8 mouse cellular contexts compared by ENCODE assay signal in genomic region chr8:111716603-111717487, GRCm38 (mm10). TPM values are rescaled to one million over a fixed set of nuclear protein-coding genes. Genes with fewer than 3 reads are reported as not detected.
DNase-seq lines count a peak whose midpoint lies in the region; ATAC-seq and TF ChIP-seq lines count a peak whose summit lies in the region.

No protein-coding gene starts in this region.

- H3K4me2 ChIP-seq in forebrain, embryonic 14.5 days (ENCODE audit: low read length), result peak overlapping the region; percentile 33
- peak overlapping the region; percentile 36 for H3K4me2 ChIP-seq in heart, postnatal 0 days (ENCODE audit: low read depth, low read length)
- no peak overlapping the region for H3K4me2 ChIP-seq in liver, embryonic 16.5 days (ENCODE audit: low read depth, low read length)

- DNase-seq in brain, embryonic 18.5 days (ENCODE audit: low read depth, low spot score), result peak; percentile 67
- DNase-seq in forebrain, embryonic 14.5 days (ENCODE audit: low spot score), result peak; percentile 91
- peak; percentile 93 for DNase-seq in heart, postnatal 0 days (ENCODE audit: low spot score)
- peak; percentile 67 to 82 for DNase-seq in layer of hippocampus, adult 18-20 months (ENCODE audit: low spot score in 2 of 2)
- peak; percentile 73 to 77 for DNase-seq in right cerebral cortex, postnatal 36 days (ENCODE audit: low spot score in 2 of 2)
- DNase-seq in B cell, adult 2 months, result no peak

- no peak for TF ChIP-seq CTCF in ES-Bruce4 (IDR thresholded peaks at IDR 0.05; ENCODE audit: low read depth, low read length)
- TF ChIP-seq CTCF in heart, postnatal 0 days (IDR thresholded peaks at IDR 0.05; ENCODE audit: low read depth), result peak; percentile 0; the same call in 1 of the 2 replicates

- peak overlapping the region; percentile 18; the same call in 1 of the 2 replicates for H3K27ac ChIP-seq in ES-Bruce4 (ENCODE audit: insufficient read depth, low read length)
- peak overlapping the region; percentile 98 for H3K27ac ChIP-seq in forebrain, embryonic 14.5 days (ENCODE audit: low read depth, low read length)
- H3K27ac ChIP-seq in heart, postnatal 0 days (ENCODE audit: low read depth), result peak overlapping the region; percentile 100
- H3K27ac ChIP-seq in liver, embryonic 16.5 days (ENCODE audit: low read length), result peak overlapping the region; percentile 1; the same call in 1 of the 2 replicates

- H3K9me3 ChIP-seq in ES-Bruce4 (replicated peaks; ENCODE audit: control insufficient read depth, insufficient read depth, low read length, poor library complexity, severe bottlenecking), result no peaks in the 10 kb centered on the region
- H3K9me3 ChIP-seq in forebrain, embryonic 14.5 days (replicated peaks; ENCODE audit: control insufficient read depth, low read length), result no peaks in the 10 kb centered on the region
- no peaks in the 10 kb centered on the region for H3K9me3 ChIP-seq in heart, postnatal 0 days (replicated peaks; ENCODE audit: control insufficient read depth, low read length)
- no peaks in the 10 kb centered on the region for H3K9me3 ChIP-seq in liver, embryonic 16.5 days (replicated peaks; ENCODE audit: control insufficient read depth, low read length)

- WGBS in forebrain, embryonic 14.5 days, result 11% methylated on average over 10 of the region's 10 CpGs
- 13% methylated on average over 10 of the region's 10 CpGs for WGBS in heart, postnatal 0 days
- 63% methylated on average over 10 of the region's 10 CpGs for WGBS in liver, embryonic 16.5 days (ENCODE audit: insufficient replicate concordance)

- peaks cover 49% of the 10 kb centered on the region for H3K36me3 ChIP-seq in ES-Bruce4 (ENCODE audit: control insufficient read depth, insufficient read depth, low read length, poor library complexity, severe bottlenecking)
- peaks cover 60% of the 10 kb centered on the region for H3K36me3 ChIP-seq in forebrain, embryonic 14.5 days (ENCODE audit: control insufficient read depth, insufficient read depth, low read length)
- H3K36me3 ChIP-seq in heart, postnatal 0 days (replicated peaks; ENCODE audit: control insufficient read depth, insufficient read depth, low read length), result peaks cover 62% of the 10 kb centered on the region
- H3K36me3 ChIP-seq in liver, embryonic 16.5 days (ENCODE audit: control insufficient read depth, insufficient read depth), result no peaks in the 10 kb centered on the region; the same call in 1 of the 2 replicates

- peak; percentile 87 for ATAC-seq in forebrain, embryonic 14.5 days
- ATAC-seq in heart, postnatal 0 days (ENCODE audit: insufficient read depth, low read depth), result peak; percentile 90
- ATAC-seq in liver, embryonic 16.5 days (ENCODE audit: low read depth), result no peak

- TF ChIP-seq EP300 in ES-Bruce4 (IDR thresholded peaks at IDR 0.05; ENCODE audit: insufficient read depth, low read depth, low read length), result no peak
- peak; percentile 73 for TF ChIP-seq EP300 in heart, postnatal 0 days (IDR thresholded peaks at IDR 0.05; ENCODE audit: low read depth)

- no peak for TF ChIP-seq POLR2A in ES-Bruce4 (IDR thresholded peaks at IDR 0.05; ENCODE audit: insufficient read depth, low read length)

- 0 out of 2 replicates have a peak overlapping the region, but pooled peaks have one; percentile 5 for H3K9ac ChIP-seq in ES-Bruce4 (ENCODE audit: low read depth, poor library complexity, severe bottlenecking)
- peak overlapping the region; percentile 58 for H3K9ac ChIP-seq in forebrain, embryonic 14.5 days (ENCODE audit: low read length)
- H3K9ac ChIP-seq in heart, postnatal 0 days (replicated peaks; ENCODE audit: low read depth, low read length), result peak overlapping the region; percentile 68
- H3K9ac ChIP-seq in liver, embryonic 16.5 days (ENCODE audit: low read depth, low read length), result no peak overlapping the region

- no peaks in the 10 kb centered on the region for H3K27me3 ChIP-seq in ES-Bruce4 (ENCODE audit: control insufficient read depth, insufficient read depth, low read length, poor library complexity, severe bottlenecking)
- no peaks in the 10 kb centered on the region for H3K27me3 ChIP-seq in forebrain, embryonic 14.5 days (replicated peaks; ENCODE audit: control insufficient read depth, insufficient read depth, low read length)
- H3K27me3 ChIP-seq in heart, postnatal 0 days (ENCODE audit: control insufficient read depth, insufficient read depth, low read length), result no peaks in the 10 kb centered on the region
- no peaks in the 10 kb centered on the region for H3K27me3 ChIP-seq in liver, embryonic 16.5 days (ENCODE audit: control insufficient read depth, insufficient read depth, low read depth, low read length)

- H3K4me3 ChIP-seq in ES-Bruce4 (ENCODE audit: low read depth, low read length), result no peak overlapping the region
- no peak overlapping the region for H3K4me3 ChIP-seq in forebrain, embryonic 14.5 days (ENCODE audit: low read depth, low read length)
- H3K4me3 ChIP-seq in heart, postnatal 0 days (ENCODE audit: low read depth, low read length), result no peak overlapping the region
- no peak overlapping the region for H3K4me3 ChIP-seq in liver, embryonic 16.5 days (ENCODE audit: low read depth, low read length)

- peaks cover 4% of the 10 kb centered on the region for H3K4me1 ChIP-seq in ES-Bruce4 (ENCODE audit: control insufficient read depth, insufficient read depth, low read length)
- peaks cover 25% of the 10 kb centered on the region for H3K4me1 ChIP-seq in forebrain, embryonic 14.5 days (ENCODE audit: control insufficient read depth, insufficient read depth, low read length)
- H3K4me1 ChIP-seq in heart, postnatal 0 days (ENCODE audit: control insufficient read depth, insufficient read depth), result peaks cover 31% of the 10 kb centered on the region
- H3K4me1 ChIP-seq in liver, embryonic 16.5 days (ENCODE audit: control insufficient read depth, low read depth, low read length), result peaks cover 19% of the 10 kb centered on the region

RNA-seq across cellular contexts. Expression of gene Ctrb1, which starts 26.0 kb away (rescaled TPM):
- polyA plus RNA-seq in ES-Bruce4 (2011; ENCODE audit: insufficient read depth, insufficient read length, low read depth, missing spikeins), result not detected in 2 replicates
- polyA plus RNA-seq in forebrain, embryonic 14.5 days (2014; fragmentation: Nextera tagmentation; extraction: Ambion mirVana), result not detected in 2 replicates
- total RNA-seq in heart, postnatal 0 days (2014; rRNA removed; ENCODE audit: low replicate concordance), result 0.62 and 3.4 TPM in 2 replicates
- not detected in 2 replicates for polyA plus RNA-seq in heart, postnatal 0 days (2015; fragmentation: Nextera tagmentation; extraction: Ambion mirVana)
- not detected for total RNA-seq in layer of hippocampus, adult 18-20 months (2021)
- polyA plus RNA-seq in liver, embryonic 16.5 days (2015; fragmentation: Nextera tagmentation; extraction: Ambion mirVana), result 7.7 and 58.8 TPM in 2 replicates

RNA-seq across cellular contexts. Expression of gene Bcar1, which starts 26.8 kb away (rescaled TPM):
- polyA plus RNA-seq in ES-Bruce4 (2011; ENCODE audit: insufficient read depth, insufficient read length, low read depth, missing spikeins), result 59.8 and 64.6 TPM in 2 replicates
- polyA plus RNA-seq in forebrain, embryonic 14.5 days (2014; fragmentation: Nextera tagmentation; extraction: Ambion mirVana), result 41.2 and 44.2 TPM in 2 replicates
- 53.2 and 81.5 TPM in 2 replicates for total RNA-seq in heart, postnatal 0 days (2014; rRNA removed; ENCODE audit: low replicate concordance)
- 25.6 and 27.9 TPM in 2 replicates for polyA plus RNA-seq in heart, postnatal 0 days (2015; fragmentation: Nextera tagmentation; extraction: Ambion mirVana)
- total RNA-seq in layer of hippocampus, adult 18-20 months (2021), result 10 to 100 TPM; 61.4 to 63.7 TPM
- polyA plus RNA-seq in liver, embryonic 16.5 days (2015; fragmentation: Nextera tagmentation; extraction: Ambion mirVana), result 9.5 and 13.1 TPM in 2 replicates

Comparison
In these comparisons a context has a peak if more than half of its experiments do, and no peak if none do; other contexts are left out.
1. H3K27ac ChIP-seq: peak in every context shown above with its lines; median percentile 100 in heart, postnatal 0 days; 98 in forebrain, embryonic 14.5 days; 18 in ES-Bruce4; 1 in liver, embryonic 16.5 days.
2. DNase-seq: peak in brain, embryonic 18.5 days (single experiment), forebrain, embryonic 14.5 days (single experiment), heart, postnatal 0 days (single experiment), layer of hippocampus, adult 18-20 months (2 of 2) and right cerebral cortex, postnatal 36 days (2 of 2); none in B cell, adult 2 months (0 of 2).